Mouse (Mus musculus) c-Kit-positive CD71-positive TER-119-positive erythroid progenitor cells, embryonic 14.5 days (primary cell): ENCODE measurements around the gene Scube3.

Experiments
- DNase-seq: peaks from one replicate; pipeline ENCODE4 v3.0.0-alpha.2; 2013; ENCODE audit warnings: low spot score

Scube3 gene

GRCm38 (mm10) chr17:28133193-28133592, 8.7 kb upstream of the Scube3 start:
- DNase-seq = no peak

GRCm38 (mm10) chr17:28135496-28135895, 6.4 kb upstream of the Scube3 start:
- no peak for DNase-seq

- no peak for DNase-seq
Observed at GRCm38 (mm10) chr17:28136266-28136665, 5.7 kb upstream of the Scube3 start.

GRCm38 (mm10) chr17:28138013-28138412, 3.9 kb upstream of the Scube3 start:
- no peak for DNase-seq

GRCm38 (mm10) chr17:28138685-28139084, 3.3 kb upstream of the Scube3 start:
- DNase-seq = no peak

GRCm38 (mm10) chr17:28140431-28141204, 1.3 kb upstream of the Scube3 start:
- no peak for DNase-seq

- DNase-seq = no peak
Observed at GRCm38 (mm10) chr17:28141205-28141650, 713 bp upstream of the Scube3 start.

GRCm38 (mm10) chr17:28142700-28143610, 1.0 kb downstream of the Scube3 start:
- no peak for DNase-seq

- DNase-seq = no peak
Observed at GRCm38 (mm10) chr17:28143751-28144150, 1.8 kb downstream of the Scube3 start.

- DNase-seq = no peak
Observed at GRCm38 (mm10) chr17:28144241-28144640, 2.3 kb downstream of the Scube3 start.

- DNase-seq = no peak
Observed at GRCm38 (mm10) chr17:28148288-28148687, 6.3 kb downstream of the Scube3 start.

GRCm38 (mm10) chr17:28149734-28150133, 7.8 kb downstream of the Scube3 start:
- no peak for DNase-seq

- no peak for DNase-seq
Observed at GRCm38 (mm10) chr17:28150456-28150855, 8.5 kb downstream of the Scube3 start.

- no peak for DNase-seq
Observed at GRCm38 (mm10) chr17:28153095-28153494, 11.2 kb downstream of the Scube3 start.

GRCm38 (mm10) chr17:28154970-28155369, 13.0 kb downstream of the Scube3 start:
- DNase-seq = no peak

GRCm38 (mm10) chr17:28160361-28160760, 18.4 kb downstream of the Scube3 start:
- DNase-seq = no peak

GRCm38 (mm10) chr17:28161310-28161881, 19.5 kb downstream of the Scube3 start:
- no peak for DNase-seq

- peak; percentile 56 for DNase-seq
Observed at GRCm38 (mm10) chr17:28163666-28164065, 21.7 kb downstream of the Scube3 start.

GRCm38 (mm10) chr17:28170460-28171305, 28.7 kb downstream of the Scube3 start:
- DNase-seq = no peak

- DNase-seq = no peak
Observed at GRCm38 (mm10) chr17:28172690-28173089, 30.7 kb downstream of the Scube3 start.

- DNase-seq = peak; percentile 65
Observed at GRCm38 (mm10) chr17:28176775-28177539, 35.0 kb downstream of the Scube3 start, which contains the start of gene Zfp523. Zfp523 (plus strand) TSS chr17:28177129.
